Mouse (Mus musculus): Measurements from ENCODE around the gene Zfp91.

Zfp91 gene

DNA sequence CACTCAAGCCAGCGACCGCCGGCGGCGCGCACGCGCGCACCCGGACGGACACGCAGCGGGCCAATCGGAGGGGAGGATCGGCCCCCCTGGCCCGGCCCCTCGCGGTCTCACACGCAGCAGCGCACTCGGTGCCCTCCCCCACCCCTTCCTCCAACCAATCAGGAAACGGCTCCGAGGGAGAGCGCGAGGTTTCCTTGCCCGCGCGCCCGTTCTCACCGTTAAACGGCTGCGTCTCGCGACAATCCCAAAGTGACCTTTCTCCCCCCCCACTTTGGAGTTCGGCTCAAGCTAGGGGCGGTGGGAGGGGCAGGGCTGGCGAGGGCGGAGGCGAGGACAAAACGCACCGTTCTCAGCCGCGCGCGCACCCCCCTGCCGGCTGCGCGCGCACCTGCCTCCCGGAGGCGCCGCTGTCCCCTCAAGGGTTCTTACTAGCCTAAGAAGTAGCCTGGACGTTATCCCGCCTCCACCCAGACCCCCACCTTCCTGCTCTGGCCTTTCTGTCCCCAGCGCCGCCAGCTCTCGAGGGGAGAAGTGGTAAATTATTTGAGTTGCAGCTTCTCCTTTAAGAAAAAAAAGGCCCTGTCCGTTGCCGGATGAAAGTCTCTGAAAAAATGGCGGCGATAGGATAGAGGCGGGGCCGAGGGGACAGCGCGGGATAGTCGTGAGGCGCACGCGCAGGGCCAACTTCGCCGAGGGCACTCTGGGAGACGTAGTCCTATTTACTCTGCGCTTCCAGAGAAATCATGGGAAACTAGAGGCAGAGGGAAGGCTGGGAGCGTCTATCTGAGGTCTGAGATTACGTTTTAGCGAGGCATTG is at the start of gene Zfp91, which contains the start of gene Lpxn:
Gene Zfp91 (minus strand): TSS at position 616 of the 817 bp plus-strand sequence.
Gene Lpxn (plus strand): TSS at position 683 of the 817 bp plus-strand sequence.
- TF ChIP-seq GATA4 (IDR thresholded peaks at IDR 0.05; ENCODE audit: insufficient replicate concordance, low read length) = peak; percentile 73; the same call in 1 of the 2 replicates

DNA sequence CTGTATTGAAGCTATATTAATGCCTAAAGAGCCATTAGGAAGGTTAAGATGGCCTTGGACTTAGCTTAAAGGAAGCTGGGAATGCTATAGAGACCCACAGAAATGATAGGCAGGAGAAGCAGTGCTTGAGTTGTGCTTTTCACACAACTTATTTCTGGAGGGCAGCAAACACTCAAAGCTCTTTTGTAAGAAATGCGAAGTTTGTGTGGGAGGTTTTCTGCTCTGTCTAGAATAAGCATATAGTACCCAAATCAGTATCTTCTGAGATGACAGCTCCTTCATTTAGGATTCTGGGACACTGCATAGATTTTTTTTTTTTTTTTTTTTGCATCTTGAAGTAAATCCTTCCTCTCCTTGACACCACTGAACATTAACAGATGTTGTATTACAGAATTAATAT is 42.6 kb upstream of the Zfp91 start:
- TF ChIP-seq GATA4 (IDR thresholded peaks at IDR 0.05; ENCODE audit: insufficient replicate concordance, low read length) = no peak

DNA sequence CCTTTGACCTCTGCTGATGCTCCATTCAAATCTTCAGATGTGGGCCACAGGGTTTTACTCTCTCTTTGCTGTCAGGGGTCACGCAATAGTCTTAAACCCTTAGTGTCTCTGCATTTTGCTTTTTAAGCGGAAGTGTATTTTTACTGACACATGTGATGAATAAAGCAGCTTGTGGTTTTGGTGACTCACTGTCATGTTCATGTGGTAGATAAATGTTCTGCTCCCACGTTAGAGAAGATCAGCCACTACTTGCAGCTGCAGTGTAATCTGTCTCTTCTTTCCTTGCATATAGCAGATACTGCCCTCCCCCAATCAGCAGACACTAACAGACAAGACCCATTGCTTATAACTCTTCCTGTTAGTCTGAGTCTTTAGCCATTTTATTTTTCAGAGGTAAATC is 37.7 kb upstream of the Zfp91 start:
- no peak for TF ChIP-seq GATA4 (IDR thresholded peaks at IDR 0.05; ENCODE audit: insufficient replicate concordance, low read length)

DNA sequence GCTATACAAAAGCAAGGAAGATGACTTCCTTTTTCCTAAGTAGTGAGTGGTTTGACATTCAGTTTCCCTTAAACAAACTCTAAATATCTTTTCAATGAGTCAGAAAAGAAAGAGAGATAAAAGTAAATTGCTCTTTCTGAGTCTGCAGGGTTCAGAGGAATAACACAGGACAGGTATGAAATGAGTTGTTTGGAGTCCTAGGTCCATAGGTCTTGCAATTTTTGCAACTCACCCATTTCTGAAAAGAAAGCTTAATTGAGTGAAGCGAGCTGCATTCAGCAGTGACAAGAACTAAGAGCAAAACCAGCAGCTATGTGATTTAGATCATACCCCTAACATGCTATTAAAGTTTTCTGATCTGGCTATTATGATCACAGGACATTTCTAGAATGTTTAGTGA is 35.6 kb upstream of the Zfp91 start:
- no peak for TF ChIP-seq GATA4 (IDR thresholded peaks at IDR 0.05; ENCODE audit: insufficient replicate concordance, low read length)

DNA sequence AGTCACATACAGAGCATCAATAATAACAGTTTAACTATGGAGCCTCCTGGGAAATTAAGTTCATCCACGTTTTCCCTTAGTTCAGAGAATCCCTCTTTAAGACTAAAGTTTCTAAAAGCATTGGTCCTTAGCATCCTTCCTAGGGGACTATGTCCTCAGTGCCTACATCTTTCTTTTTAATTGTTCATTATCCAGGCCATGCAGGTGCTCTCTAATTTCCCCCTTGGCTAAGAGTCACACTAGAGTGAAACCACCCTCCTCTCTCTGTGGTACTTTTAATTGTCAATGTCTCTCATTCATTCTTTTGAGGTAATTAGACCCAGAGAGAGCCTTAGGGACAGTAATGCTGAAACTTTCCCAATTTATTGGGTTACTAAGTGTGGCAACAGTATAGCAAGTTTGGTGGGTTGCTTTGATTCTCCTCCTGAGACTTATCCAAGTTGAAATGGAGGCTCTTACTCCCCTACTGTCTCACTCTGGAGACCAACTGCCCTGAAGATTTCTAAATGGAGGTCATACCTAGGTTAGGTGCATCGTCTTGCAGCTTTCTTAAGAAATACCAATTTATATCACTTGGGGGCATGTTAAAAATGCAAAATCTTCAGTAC is 35.0 kb upstream of the Zfp91 start:
- TF ChIP-seq GATA4 (IDR thresholded peaks at IDR 0.05; ENCODE audit: insufficient replicate concordance, low read length) = no peak

DNA sequence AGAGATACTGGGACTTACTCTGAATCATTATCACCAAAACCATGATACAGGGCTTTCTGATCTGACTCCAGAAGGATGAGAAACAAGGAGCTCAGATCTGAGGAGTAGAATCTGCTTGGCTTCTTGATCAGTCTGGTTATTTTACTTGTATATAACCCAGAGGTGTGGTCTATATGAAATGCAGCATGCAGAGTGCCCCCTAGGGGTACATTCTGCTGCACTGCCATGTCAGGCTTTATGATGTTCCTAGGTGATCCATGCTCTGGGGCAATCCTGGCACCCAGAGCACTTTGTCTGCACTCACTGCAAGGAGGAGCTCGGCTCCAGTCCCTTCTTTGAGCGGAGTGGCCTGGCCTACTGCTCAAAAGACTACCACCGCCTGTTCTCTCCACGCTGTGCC is 28.6 kb upstream of the Zfp91 start:
- no peak for TF ChIP-seq GATA4 (IDR thresholded peaks at IDR 0.05; ENCODE audit: insufficient replicate concordance, low read length)

DNA sequence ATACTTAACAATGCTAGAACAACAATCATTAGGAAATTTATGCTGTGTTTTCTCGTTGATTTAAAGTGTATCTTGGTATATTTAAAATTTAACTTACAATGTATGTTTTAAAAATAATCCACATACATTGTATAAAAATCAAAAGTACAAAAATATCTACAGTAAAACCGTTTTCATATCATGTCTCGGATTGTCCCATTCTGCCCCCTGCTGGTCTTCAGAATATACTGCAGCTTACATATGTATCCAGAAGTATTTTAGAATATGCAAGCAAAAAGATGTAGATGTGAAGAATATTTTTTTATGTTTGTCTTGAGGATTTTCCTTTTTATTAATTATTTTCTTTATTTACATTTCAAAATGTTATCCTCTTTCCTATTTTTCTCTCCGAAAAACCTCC is 24.5 kb upstream of the Zfp91 start:
- no peak for TF ChIP-seq GATA4 (IDR thresholded peaks at IDR 0.05; ENCODE audit: insufficient replicate concordance, low read length)

DNA sequence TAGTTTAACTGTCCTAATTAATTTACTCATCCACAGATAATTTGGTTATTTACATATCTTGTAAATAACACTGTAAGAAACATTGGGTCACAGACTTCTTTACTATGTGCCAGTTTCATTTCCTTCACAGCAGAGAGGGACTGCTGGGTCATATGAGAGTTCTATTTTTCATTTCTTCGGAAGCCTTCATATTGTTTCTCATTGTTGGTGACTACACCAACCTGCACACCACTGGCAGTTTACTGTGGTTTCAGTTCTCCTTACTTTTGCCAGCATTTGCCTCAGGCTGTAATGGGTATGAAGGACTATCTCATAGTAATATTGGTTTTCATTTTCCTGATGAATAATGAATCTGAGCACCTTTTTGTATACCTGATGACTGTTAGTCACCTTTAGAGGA is 22.6 kb upstream of the Zfp91 start:
- no peak for TF ChIP-seq GATA4 (IDR thresholded peaks at IDR 0.05; ENCODE audit: insufficient replicate concordance, low read length)

DNA sequence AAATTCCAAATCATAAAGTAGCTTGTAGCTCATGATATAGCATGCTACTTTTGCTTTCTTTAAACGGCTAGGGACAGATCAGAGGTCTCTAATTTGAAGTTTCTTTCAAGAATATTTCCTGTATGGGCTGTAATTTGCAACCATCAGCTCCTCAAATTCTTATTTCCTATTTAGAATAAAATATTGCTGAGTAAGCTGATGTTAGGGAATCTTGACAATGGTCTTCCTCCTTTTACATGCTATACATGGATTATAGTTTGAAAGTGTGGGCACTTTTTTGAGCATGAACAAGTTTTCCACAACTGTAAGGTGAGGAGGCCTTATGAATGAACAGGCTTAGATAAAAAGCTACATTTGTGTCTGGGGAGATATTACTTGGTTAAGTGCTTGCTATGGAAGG is 18.0 kb upstream of the Zfp91 start:
- no peak for TF ChIP-seq GATA4 (IDR thresholded peaks at IDR 0.05; ENCODE audit: insufficient replicate concordance, low read length)

DNA sequence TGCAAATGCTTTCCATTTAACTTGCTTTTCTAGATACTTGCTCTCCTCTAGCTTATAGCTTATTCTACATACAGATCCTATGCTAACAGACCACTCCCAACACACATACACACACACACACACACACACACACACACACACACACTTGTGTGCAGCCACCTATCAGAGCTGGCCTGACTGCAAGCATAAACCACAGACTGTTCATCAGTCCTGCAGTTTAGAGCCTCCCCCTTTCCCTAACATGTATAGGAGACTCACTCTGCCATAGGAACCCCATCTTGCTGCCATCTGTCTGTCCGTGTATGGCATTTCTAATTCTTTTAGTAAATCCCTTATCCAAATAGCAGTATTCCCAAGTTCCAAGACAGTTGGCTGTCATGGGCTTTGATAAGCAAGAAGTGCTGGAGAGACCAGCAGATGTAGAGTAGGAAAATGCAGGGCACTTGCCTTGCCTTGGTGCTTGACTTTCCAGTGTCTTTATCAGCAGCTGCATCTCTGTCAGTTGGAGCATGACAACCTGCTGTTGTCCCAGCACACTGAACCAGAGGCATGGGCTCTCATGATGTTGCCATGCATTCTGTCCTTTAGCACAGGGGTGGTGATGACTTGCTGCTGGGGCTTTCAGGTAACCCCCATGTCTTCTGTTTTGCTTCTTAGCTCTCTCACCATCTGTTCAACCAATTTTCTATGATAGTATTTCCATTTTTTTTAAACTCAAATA is 16.9 kb upstream of the Zfp91 start:
- TF ChIP-seq GATA4 (IDR thresholded peaks at IDR 0.05; ENCODE audit: insufficient replicate concordance, low read length) = no peak

DNA sequence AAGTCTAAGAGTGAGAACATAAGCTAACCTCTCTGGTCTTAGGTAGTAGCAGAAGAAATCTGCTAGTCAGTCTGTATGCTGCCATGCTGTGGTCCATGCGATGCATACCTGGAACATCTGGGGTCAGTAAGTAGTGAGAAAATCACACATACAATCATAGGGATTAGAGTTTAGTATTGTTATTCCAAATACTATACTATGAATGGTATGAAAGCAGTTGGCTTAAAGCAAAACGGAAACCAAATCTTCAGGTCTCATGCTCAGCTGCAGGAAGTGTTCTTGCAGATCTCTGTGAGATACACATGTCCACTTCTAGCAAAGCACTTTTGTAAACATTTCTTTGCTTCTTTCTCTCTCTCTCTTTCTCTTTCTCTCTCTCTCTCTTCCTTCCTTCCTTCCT is 10.3 kb upstream of the Zfp91 start:
- TF ChIP-seq GATA4 (IDR thresholded peaks at IDR 0.05; ENCODE audit: insufficient replicate concordance, low read length) = no peak

DNA sequence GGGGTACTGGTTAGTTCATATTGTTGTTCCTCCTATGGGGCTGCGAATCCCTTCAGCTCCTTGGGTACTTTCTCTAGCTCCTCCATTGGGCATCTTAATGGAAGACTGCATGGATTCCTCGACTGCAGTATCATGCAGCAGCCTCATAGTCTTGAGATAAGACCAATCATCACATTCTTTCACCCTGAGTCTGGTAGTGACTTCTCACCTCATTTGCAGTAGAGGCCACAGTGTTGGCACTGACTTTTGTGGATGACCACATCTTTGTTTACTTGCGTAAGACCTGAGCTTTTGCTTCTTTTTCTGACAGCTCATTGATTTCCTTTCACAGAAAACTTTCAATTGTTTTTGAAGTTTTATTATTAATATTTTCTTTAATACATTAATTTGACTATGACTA is 9.8 kb upstream of the Zfp91 start:
- TF ChIP-seq GATA4 (IDR thresholded peaks at IDR 0.05; ENCODE audit: insufficient replicate concordance, low read length) = no peak

DNA sequence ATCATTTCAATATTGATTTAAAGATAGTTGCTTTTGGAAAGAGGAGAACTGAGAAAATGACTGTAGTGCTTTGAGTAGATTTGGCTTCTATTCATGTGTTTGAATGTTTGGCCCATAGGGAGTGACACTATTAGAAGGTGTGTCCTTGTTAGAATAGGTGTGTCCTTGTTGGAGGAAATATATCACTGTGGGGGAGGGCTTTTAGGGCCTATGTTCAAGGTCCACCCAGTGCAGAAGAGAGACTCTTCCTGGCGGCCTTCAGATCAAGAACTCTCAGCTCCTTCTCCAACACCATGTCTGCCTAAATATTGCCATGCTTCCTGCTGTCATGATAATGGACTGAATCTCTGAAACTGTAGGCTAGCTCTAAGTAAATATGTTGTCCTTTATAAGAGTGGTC is 8.3 kb upstream of the Zfp91 start:
- TF ChIP-seq GATA4 (IDR thresholded peaks at IDR 0.05; ENCODE audit: insufficient replicate concordance, low read length) = no peak

DNA sequence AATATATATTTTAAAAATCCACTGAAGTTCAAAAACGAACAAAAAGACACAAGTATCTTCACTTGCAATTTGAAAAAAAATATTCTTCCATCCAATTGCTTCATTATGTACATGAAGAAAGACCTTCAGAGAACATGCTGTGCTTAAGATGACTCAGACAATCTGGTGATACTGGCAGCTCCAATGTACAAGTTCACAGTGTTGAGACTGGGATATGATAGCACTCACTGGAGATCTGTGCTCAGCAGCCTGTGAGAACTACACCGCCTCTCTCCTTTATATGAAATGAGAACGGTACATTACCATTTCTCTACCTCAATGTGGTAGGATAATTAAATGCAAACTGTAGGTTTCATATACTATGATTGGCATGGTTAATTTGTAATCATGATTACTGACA is 6.9 kb upstream of the Zfp91 start:
- TF ChIP-seq GATA4 (IDR thresholded peaks at IDR 0.05; ENCODE audit: insufficient replicate concordance, low read length) = no peak

DNA sequence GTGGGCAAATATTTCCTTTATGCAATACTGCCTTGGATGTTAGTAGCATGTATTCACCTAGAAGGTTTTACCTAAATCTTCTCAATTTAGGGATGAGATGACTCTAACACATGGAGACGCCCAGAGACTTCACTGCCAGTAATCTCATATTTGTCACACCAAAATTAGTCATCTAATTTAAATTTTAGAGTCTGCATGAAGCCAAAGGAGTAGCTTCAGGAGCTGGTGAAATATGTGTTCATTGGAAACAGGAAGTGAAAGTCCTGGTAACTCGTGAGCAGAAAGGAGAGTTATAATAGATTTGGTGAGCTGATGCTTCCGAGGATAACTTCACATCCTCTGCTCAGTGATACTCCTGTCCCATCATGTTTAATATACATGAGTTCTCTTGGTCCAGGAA is 5.1 kb upstream of the Zfp91 start:
- no peak for TF ChIP-seq GATA4 (IDR thresholded peaks at IDR 0.05; ENCODE audit: insufficient replicate concordance, low read length)

DNA sequence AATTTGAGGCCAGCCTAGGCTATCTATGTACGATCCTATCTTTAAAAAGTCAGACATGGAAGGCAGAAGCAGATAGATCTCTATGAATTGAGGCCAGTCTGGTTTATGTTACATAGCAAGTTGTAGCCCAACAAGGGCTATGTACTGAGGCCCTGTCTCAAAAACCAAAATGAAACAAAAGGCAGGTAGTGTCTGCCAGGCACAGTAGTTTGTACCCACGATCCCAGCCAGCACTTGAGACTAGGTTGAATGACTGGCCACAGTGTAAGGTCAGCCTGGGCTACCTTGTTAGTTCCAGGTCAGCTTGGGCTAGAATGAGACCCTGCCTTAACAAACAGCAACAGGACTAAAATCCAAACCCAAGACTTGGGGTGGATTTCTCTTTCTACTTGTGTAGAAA is 4.7 kb upstream of the Zfp91 start:
- no peak for TF ChIP-seq GATA4 (IDR thresholded peaks at IDR 0.05; ENCODE audit: insufficient replicate concordance, low read length)

Measured in liver, adult (tissue).